In the genomic region with DNA sequence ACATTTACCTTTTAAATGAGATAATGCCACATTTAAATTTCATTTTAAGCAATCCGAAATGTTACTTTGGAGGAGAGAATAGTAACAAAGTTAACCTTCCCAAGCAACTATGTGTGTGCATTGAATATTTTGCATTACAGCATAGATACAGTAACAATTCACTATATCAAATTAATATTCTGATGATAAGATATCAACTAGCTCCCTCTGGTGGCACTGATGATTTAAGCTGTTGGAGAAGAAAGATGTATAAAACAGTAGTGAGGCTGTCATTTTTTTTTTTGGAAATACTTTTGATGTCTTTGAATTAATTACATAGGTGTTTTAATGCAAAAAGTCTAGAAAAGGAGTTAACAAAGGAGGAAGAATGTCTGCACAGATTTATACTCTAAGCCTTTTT, we compare ENCODE assay signal across 8 mouse cellular contexts. TPM values are rescaled to one million over a fixed set of nuclear protein-coding genes. Genes with fewer than 3 reads are reported as not detected.
A peak's percentile ranks its signal among the peaks of the same experiment; 100 is the strongest.
DNase-seq lines count a peak whose midpoint lies in the region; ATAC-seq and TF ChIP-seq lines count a peak whose summit lies in the region.

No protein-coding gene starts in this region.

- no peak overlapping the region for H3K4me2 ChIP-seq in embryonic facial prominence, embryonic 14.5 days (ENCODE audit: low read depth, low read length)

- H3K9ac ChIP-seq in MEL (ENCODE audit: control insufficient read depth, low read depth, low read length, poor library complexity, severe bottlenecking) = no peak overlapping the region
- no peak overlapping the region for H3K9ac ChIP-seq in embryonic facial prominence, embryonic 14.5 days (ENCODE audit: low read depth, low read length)

- TF ChIP-seq CTCF in MEL (IDR thresholded peaks at IDR 0.05 in 2 of 3, conservative IDR thresholded peaks at IDR 0.05 in 1 of 3; ENCODE audit: control insufficient read depth in 1 of 3, insufficient read depth in 1 of 3, low read depth in 2 of 3, low read length in 3 of 3, poor library complexity in 1 of 3, severe bottlenecking in 1 of 3) = peak in 1 of 3 experiments; percentile 71; a peak in 2 of 6 replicates

- no peak overlapping the region for H3K27ac ChIP-seq in MEL (ENCODE audit: control insufficient read depth, low read depth, low read length)
- H3K27ac ChIP-seq in embryonic facial prominence, embryonic 14.5 days (replicated peaks; ENCODE audit: low read depth, low read length) = no peak overlapping the region

- no peaks in the 10 kb centered on the region for H3K36me3 ChIP-seq in MEL (ENCODE audit: control insufficient read depth in 1 of 2, insufficient read depth in 2 of 2, low read length in 2 of 2)
- H3K36me3 ChIP-seq in embryonic facial prominence, embryonic 14.5 days (ENCODE audit: control insufficient read depth, insufficient read depth, low read length) = no peaks in the 10 kb centered on the region

- no peaks in the 10 kb centered on the region for H3K4me1 ChIP-seq in MEL (ENCODE audit: control insufficient read depth in 1 of 2, insufficient read depth in 2 of 2, low read length in 2 of 2)
- H3K4me1 ChIP-seq in embryonic facial prominence, embryonic 14.5 days (ENCODE audit: control insufficient read depth, insufficient read depth, low read length) = no peaks in the 10 kb centered on the region

- ATAC-seq in embryonic facial prominence, embryonic 14.5 days (ENCODE audit: low read depth) = no peak

- peaks cover 2% of the 10 kb centered on the region in 2 experiments; a peak in 3 of 4 replicates for H3K27me3 ChIP-seq in MEL (ENCODE audit: control insufficient read depth in 1 of 2, insufficient read depth in 2 of 2, low read length in 2 of 2)
- H3K27me3 ChIP-seq in embryonic facial prominence, embryonic 14.5 days (replicated peaks; ENCODE audit: control insufficient read depth, insufficient read depth, low read length) = no peaks in the 10 kb centered on the region

- WGBS in embryonic facial prominence, embryonic 14.5 days = 84% methylated on average over 1 of the region's 1 CpGs

- TF ChIP-seq EP300 in MEL (IDR thresholded peaks at IDR 0.05; ENCODE audit: low read depth in 1 of 2, low read length in 2 of 2) = no peak

- DNase-seq in gastrocnemius, adult 18-20 months (ENCODE audit: low spot score) = peak; percentile 42
- no peak for DNase-seq in gastrocnemius, postnatal 14 days
- DNase-seq in layer of hippocampus, adult 9-10 months (ENCODE audit: low spot score) = peak; percentile 43
- DNase-seq in layer of hippocampus, postnatal 36 days = no peak
- DNase-seq in MEL (ENCODE audit: low read depth, low spot score) = peak; percentile 42
- DNase-seq in embryonic facial prominence, embryonic 14.5 days (ENCODE audit: low spot score) = peak; percentile 56
- DNase-seq in T-cell, adult 2 months (ENCODE audit: low spot score) = no peak
- DNase-seq in thymus, postnatal 10 days (ENCODE audit: low spot score in 2 of 2) = no peak

- TF ChIP-seq POLR2A in MEL (IDR thresholded peaks at IDR 0.05; ENCODE audit: control insufficient read depth in 1 of 2, insufficient read depth in 1 of 2, low read depth in 1 of 2, low read length in 2 of 2, poor library complexity in 1 of 2) = no peak

- TF ChIP-seq RAD21 in MEL (IDR thresholded peaks at IDR 0.05; ENCODE audit: low read depth, low read length) = peak; percentile 83

- H3K4me3 ChIP-seq in MEL (ENCODE audit: control insufficient read depth in 1 of 2, insufficient read depth in 1 of 2, low read depth in 2 of 2, low read length in 2 of 2) = no peak overlapping the region
- no peak overlapping the region for H3K4me3 ChIP-seq in embryonic facial prominence, embryonic 14.5 days (ENCODE audit: low read depth, low read length)

- no peaks in the 10 kb centered on the region for H3K9me3 ChIP-seq in MEL (replicated peaks; ENCODE audit: insufficient read depth, low read length)
- H3K9me3 ChIP-seq in embryonic facial prominence, embryonic 14.5 days (ENCODE audit: control insufficient read depth, low read length) = no peaks in the 10 kb centered on the region

- no peaks in the 10 kb centered on the region for H3K79me2 ChIP-seq in MEL (ENCODE audit: control insufficient read depth, insufficient read depth, low read length, poor library complexity)

- intact Hi-C loops in gastrocnemius, postnatal 14 days (cut with DNase I; ENCODE audit: low total_unique reads) = loop anchor here (5.0 kb wide), 1 partner anchor 914 kb away; no protein-coding TSS in a partner anchor

TF ChIP-seq in MEL, 35 proteins besides CTCF, POLR2A, EP300 and RAD21:
- no peak for TF ChIP-seq GABPA (IDR thresholded peaks at IDR 0.05; ENCODE audit: low read depth, low read length)
- TF ChIP-seq MAZ (IDR thresholded peaks at IDR 0.05; ENCODE audit: low read depth, low read length) = no peak
- no peak for TF ChIP-seq CHD2 (IDR thresholded peaks at IDR 0.05; ENCODE audit: low read length)
- TF ChIP-seq ZNF384 (IDR thresholded peaks at IDR 0.05; ENCODE audit: low read depth, low read length) = peak; percentile 50; the same call in 1 of the 2 replicates
- TF ChIP-seq SMC3 (IDR thresholded peaks at IDR 0.05; ENCODE audit: low read depth, low read length) = peak; percentile 87
- TF ChIP-seq ZC3H11A (IDR thresholded peaks at IDR 0.05; ENCODE audit: low read depth, low read length) = peak; percentile 76

RNA-seq across cellular contexts. Expression of a gene that starts 26.5 kb away (rescaled TPM):
- 10 to 100 TPM; 40.3 to 49.3 TPM for total RNA-seq in gastrocnemius, adult 18-20 months (2021)
- 10 to 100 TPM; 42.9 to 45.2 TPM for total RNA-seq in gastrocnemius, postnatal 14 days (2021)
- total RNA-seq in layer of hippocampus, postnatal 36 days (2021) = 10 to 100 TPM; 82.4 to 88.7 TPM
- total RNA-seq in MEL (2012; rRNA removed) = 46.9 and 59.2 TPM in 2 replicates
- 10 to 100 TPM in 1 of 2 experiments, not detected in 1; 37.4 TPM for polyA plus RNA-seq in MEL (2012; ENCODE audit: insufficient read depth in 1 of 2, insufficient read length in 2 of 2, low read depth in 1 of 2, low replicate concordance in 2 of 2, missing spikeins in 1 of 2)
- polyA plus RNA-seq in embryonic facial prominence, embryonic 14.5 days (2014; fragmentation: Nextera tagmentation; extraction: Ambion mirVana) = 100.0 and 104 TPM in 2 replicates

Comparison
In these comparisons a context has a peak if more than half of its experiments do, and no peak if none do; other contexts are left out.
1. DNase-seq: peak in gastrocnemius, adult 18-20 months (single experiment), layer of hippocampus, adult 9-10 months (single experiment), MEL (single experiment) and embryonic facial prominence, embryonic 14.5 days (single experiment); none in gastrocnemius, postnatal 14 days (single experiment), layer of hippocampus, postnatal 36 days (0 of 2), T-cell, adult 2 months (single experiment) and thymus, postnatal 10 days (0 of 2).